Mouse (Mus musculus) liver, embryonic 11.5 days (tissue): ENCODE measurements around the gene Rpl13. TPM values are rescaled to one million over a fixed set of nuclear protein-coding genes. Genes with fewer than 3 reads are reported as not detected.

ENCODE experiments used
- ATAC-seq: fragments of 200-750 bp; cut with Nextera tagmentation; replicated peaks from 2 replicates; pipeline ENCODE4 v1.8.0; 2017; ENCODE audit warnings: moderate number of reproducible peaks, mild to moderate bottlenecking, moderate TSS enrichment, moderate library complexity; ENCODE audit not compliant: low FRiP score
- DNase-seq: peaks from one replicate; pipeline ENCODE4 v3.0.0-alpha.2; 2017; ENCODE audit warnings: low spot score
- H3K27ac ChIP-seq: fragments of 300-500 bp; sonication (generic); 2 replicates; pipeline ENCODE4 v1.5.1; 2014; ENCODE audit warnings: mild to moderate bottlenecking, low read depth, low read length, control low read depth
- H3K27me3 ChIP-seq: fragments of 300-500 bp; sonication (generic); replicated peaks from 2 replicates; pipeline ENCODE4 v1.6.1; 2014; ENCODE audit warnings: low read length, mixed read lengths; ENCODE audit not compliant: control insufficient read depth, insufficient read depth
- H3K36me3 ChIP-seq: fragments of 300-500 bp; sonication (generic); 2 replicates; pipeline ENCODE4 v1.6.1; 2014; ENCODE audit warnings: mild to moderate bottlenecking, low read length, moderate library complexity, mixed read lengths; ENCODE audit not compliant: control insufficient read depth, insufficient read depth
- H3K4me1 ChIP-seq: fragments of 300-500 bp; sonication (generic); replicated peaks from 2 replicates; pipeline ENCODE4 v1.6.1; 2014; ENCODE audit warnings: low read length, mixed read lengths; ENCODE audit not compliant: control insufficient read depth, insufficient read depth
- H3K4me2 ChIP-seq: fragments of 300-500 bp; sonication (generic); 2 replicates; pipeline ENCODE4 v1.6.1; 2014; ENCODE audit warnings: mild to moderate bottlenecking, control low read depth, moderate library complexity
- H3K4me3 ChIP-seq: fragments of 300-500 bp; sonication (generic); 2 replicates; pipeline ENCODE4 v1.5.1; 2014; ENCODE audit warnings: low read depth, low read length, control low read depth
- H3K9ac ChIP-seq: fragments of 300-500 bp; sonication (generic); 2 replicates; pipeline ENCODE4 v1.6.1; 2014; ENCODE audit warnings: low read depth, low read length, control low read depth
- H3K9me3 ChIP-seq: fragments of 300-500 bp; sonication (generic); 2 replicates; pipeline ENCODE4 v1.6.1; 2016; ENCODE audit warnings: low read length, inconsistent platforms, mixed read lengths; ENCODE audit not compliant: control insufficient read depth
- WGBS: fragments of 180-500 bp; shearing (Covaris S2); extraction: QIAGEN DNeasy Blood & Tissue Kit; methylation state at CpG from one replicate; pipeline ENCODE4 v1.1.7; 2014; 5-methylcytosine and 5-hydroxymethylcytosine counted together
- microRNA-seq: library from miRNA; unstranded; fragments of <30 nt; microRNA quantifications from one replicate; pipeline ENCODE4, GENCODE M21; 2017; ENCODE audit warnings: borderline number of aligned reads
- polyA plus RNA-seq: library from polyadenylated mRNA; unstranded; fragments of >200 nt; fragmentation: Nextera tagmentation; extraction: Ambion mirVana; gene quantifications from 2 replicates; pipeline ENCODE4 v1.2.1, GENCODE M21; 2014

The Rpl13 gene
- polyA plus RNA-seq, 1 experiment from 2014 or later, result 2,035 TPM

DNA sequence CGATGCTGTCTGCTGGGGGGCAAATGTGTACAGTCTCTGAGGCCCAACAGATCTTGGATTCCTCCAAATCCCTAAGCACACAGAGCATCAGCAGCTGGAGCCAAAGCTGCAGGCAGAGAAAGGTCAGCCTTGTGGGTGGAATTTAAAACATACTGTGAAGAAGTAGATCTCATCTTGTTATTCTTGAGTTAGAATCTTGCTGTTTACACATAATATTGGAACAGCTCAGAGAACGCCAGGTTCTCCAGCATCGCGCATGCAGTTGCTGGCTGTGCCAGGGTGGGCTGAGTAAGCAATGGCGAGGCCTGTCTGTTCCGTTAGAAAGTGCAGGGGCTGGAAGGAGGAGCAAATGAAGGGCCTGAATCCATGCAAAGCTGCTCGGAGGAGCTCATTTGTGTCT is 44.2 kb downstream of the Rpl13 start:
- Histone ChIP-seq H3K4me1 (no peaks in the 10 kb centered on the region), H3K36me3 (no peaks in the 10 kb centered on the region), H3K9me3 (no peaks in the 10 kb centered on the region), H3K27me3 (no peaks in the 10 kb centered on the region), H3K4me3 (no peak overlapping the region), H3K4me2 (no peak overlapping the region), H3K27ac (no peak overlapping the region), H3K9ac (no peak overlapping the region)
- ATAC-seq, result no peak
- no peak for DNase-seq
- WGBS, result 83% methylated on average over 7 of the region's 7 CpGs

GRCm38 (mm10) chr8:123150737-123151171 is 48.6 kb downstream of the Rpl13 start:
- Histone ChIP-seq H3K4me2 (no peak overlapping the region), H3K27me3 (no peaks in the 10 kb centered on the region), H3K27ac (no peak overlapping the region), H3K9me3 (no peaks in the 10 kb centered on the region), H3K4me3 (no peak overlapping the region), H3K9ac (no peak overlapping the region), H3K4me1 (peaks cover 3% of the 10 kb centered on the region), H3K36me3 (no peaks in the 10 kb centered on the region)
- ATAC-seq (no peak), DNase-seq (no peak)
- WGBS, result 53% methylated on average over 9 of the region's 9 CpGs

Small RNA genes lying within 50 kb of the gene (microRNA-seq; reads per million reads assigned to microRNA genes)
- gene Mir7079, result 1.1 reads per million
- 1.1 reads per million for gene Mir7080

Other genes starting within 250 kb of the Rpl13 start
- 49.2 and 53.8 TPM in 2 replicates for gene Ankrd11, start 60.1 kb upstream of the Rpl13 start, polyA plus RNA-seq
- gene Spg7, start 39.4 kb upstream of the Rpl13 start, polyA plus RNA-seq, result 41.3 and 46.0 TPM in 2 replicates
- 5.2 and 5.9 TPM in 2 replicates for gene Cpne7, start 15.0 kb downstream of the Rpl13 start, polyA plus RNA-seq
- 4.6 and 5.6 TPM in 2 replicates for gene Sult5a1, start 56.0 kb downstream of the Rpl13 start, polyA plus RNA-seq
- gene Dpep1, start 83.9 kb downstream of the Rpl13 start, polyA plus RNA-seq, result 0.52 and 1.3 TPM in 2 replicates
- 95.4 and 104 TPM in 2 replicates for gene Chmp1a, start 110.4 kb downstream of the Rpl13 start, polyA plus RNA-seq
- gene Spata33, start 110.5 kb downstream of the Rpl13 start, polyA plus RNA-seq, result 1.4 and 1.7 TPM in 2 replicates
- gene Cdk10, start 122.5 kb downstream of the Rpl13 start, polyA plus RNA-seq, result 22.8 and 25.0 TPM in 2 replicates
- 2.0 and 2.2 TPM in 2 replicates for gene Spata2l, start 133.9 kb downstream of the Rpl13 start, polyA plus RNA-seq
- gene Zfp276, start 151.8 kb downstream of the Rpl13 start, polyA plus RNA-seq, result 16.0 and 18.8 TPM in 2 replicates
- gene Vps9d1, start 152.0 kb downstream of the Rpl13 start, polyA plus RNA-seq, result 9.2 and 10.7 TPM in 2 replicates
- 39.7 and 46.8 TPM in 2 replicates for gene Fanca, start 216.2 kb downstream of the Rpl13 start, polyA plus RNA-seq
- 6.5 and 6.7 TPM in 2 replicates for gene Spire2, start 230.4 kb downstream of the Rpl13 start, polyA plus RNA-seq